Mouse (Mus musculus) yolk sac, embryonic 10.5 days (tissue): ENCODE data around the gene 5830411N06Rik.

Experiments
- DNase-seq: peaks from one replicate; pipeline ENCODE4 v3.0.0-alpha.2; 2017; ENCODE audit warnings: low spot score

The 5830411N06Rik gene

GRCm38 (mm10) chr7:140247216-140247615 lies at the start of gene 5830411N06Rik:
5830411N06Rik (plus strand) TSS chr7:140247284.
- DNase-seq: no peak

- no peak for DNase-seq
These were observed 46.0 kb upstream of the 5830411N06Rik start for GRCm38 (mm10) chr7:140201090-140201489.

- no peak for DNase-seq
These were observed 41.2 kb upstream of the 5830411N06Rik start, which contains the start of gene Olfr524 for GRCm38 (mm10) chr7:140205864-140206263. Olfr524 (minus strand) TSS chr7:140205964.

- DNase-seq: no peak
These were observed 40.2 kb upstream of the 5830411N06Rik start for GRCm38 (mm10) chr7:140206904-140207303.

DNA sequence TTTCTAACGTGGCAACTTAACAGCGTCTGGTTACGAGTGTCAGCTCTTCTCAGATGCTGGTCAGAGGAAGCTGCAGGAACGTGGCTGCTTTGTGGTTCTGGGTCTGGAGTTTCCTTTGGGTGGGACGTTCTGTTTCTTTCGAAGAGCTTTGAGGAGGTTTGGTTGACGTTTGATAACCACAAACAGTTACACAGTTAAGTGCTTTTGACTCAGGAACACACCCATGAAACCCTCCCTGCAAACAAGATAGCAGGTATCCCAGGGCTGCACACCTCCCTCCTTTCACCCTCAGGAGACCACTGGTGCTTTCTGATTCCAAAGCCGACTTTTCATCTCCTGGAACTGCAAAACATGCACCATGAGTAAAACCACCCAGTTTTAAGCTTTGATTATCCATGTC lies 38.9 kb upstream of the 5830411N06Rik start:
- DNase-seq: no peak

GRCm38 (mm10) chr7:140208677-140209076 lies 38.4 kb upstream of the 5830411N06Rik start:
- DNase-seq: no peak

GRCm38 (mm10) chr7:140213841-140214240 lies 33.2 kb upstream of the 5830411N06Rik start:
- DNase-seq: no peak

DNA sequence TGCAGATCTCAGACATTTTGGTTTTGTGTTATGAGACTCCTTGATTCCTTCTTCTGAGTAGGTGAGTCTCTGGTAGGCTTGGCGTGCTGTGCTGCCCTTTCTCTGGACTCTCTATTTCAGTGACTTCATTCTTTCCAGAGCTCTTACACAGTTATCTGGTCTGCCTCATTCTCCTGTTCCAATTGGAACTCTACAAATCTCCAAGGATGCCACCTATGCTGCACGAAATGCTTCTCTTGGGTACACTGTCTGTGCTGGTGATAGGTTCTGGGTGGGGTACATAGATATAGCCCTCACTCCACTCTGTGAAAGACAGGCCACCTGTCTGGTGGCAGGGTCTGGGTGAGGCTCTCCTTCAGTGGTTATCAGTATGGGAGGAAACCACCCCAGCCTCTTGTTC lies 29.1 kb upstream of the 5830411N06Rik start, which contains the start of gene Cd163l1:
Gene Cd163l1, plus strand, starts transcription at position 301 of the 400 bp plus-strand sequence.
- no peak for DNase-seq

DNA sequence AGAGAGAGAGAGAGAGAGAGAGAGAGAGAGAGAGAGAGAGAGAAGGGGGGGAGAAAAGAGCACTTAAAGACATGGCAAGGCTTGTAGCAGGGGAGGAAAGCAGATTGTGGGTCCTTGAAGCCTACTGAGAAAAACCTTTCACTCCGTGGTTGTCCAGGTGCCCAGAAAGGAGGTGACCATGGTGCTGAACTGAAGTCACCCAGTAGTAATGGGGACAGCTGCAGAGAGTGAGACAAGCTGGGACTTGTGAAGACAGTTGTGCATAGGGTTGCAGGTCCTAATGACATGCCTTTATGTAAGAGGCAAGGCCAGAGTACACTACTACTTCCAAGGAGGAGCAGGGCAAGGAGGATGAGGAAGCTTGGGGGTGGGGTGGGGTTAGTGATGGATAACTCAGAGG lies 27.8 kb upstream of the 5830411N06Rik start:
- no peak for DNase-seq

GRCm38 (mm10) chr7:140220375-140220774 lies 26.7 kb upstream of the 5830411N06Rik start:
- DNase-seq: no peak

GRCm38 (mm10) chr7:140224209-140224608 lies 22.9 kb upstream of the 5830411N06Rik start:
- DNase-seq: no peak

DNA sequence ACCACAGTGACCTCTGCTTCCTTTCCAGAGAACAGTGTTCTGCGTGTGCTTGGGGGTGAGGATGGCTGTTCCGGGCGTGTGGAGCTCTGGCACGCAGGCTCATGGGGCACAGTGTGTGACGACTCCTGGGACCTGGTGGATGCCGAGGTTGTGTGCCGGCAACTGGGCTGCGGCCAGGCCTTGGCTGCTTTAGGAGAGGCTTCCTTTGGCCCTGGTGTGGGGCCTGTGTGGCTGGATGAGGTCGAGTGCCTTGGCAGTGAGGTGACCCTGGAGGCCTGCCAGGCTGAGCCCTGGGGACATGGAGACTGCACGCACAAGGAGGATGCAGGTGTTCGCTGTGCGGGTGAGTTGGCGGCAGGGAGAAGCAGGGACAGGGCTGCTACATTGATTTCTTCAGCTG lies 18.6 kb upstream of the 5830411N06Rik start:
- no peak for DNase-seq

DNA sequence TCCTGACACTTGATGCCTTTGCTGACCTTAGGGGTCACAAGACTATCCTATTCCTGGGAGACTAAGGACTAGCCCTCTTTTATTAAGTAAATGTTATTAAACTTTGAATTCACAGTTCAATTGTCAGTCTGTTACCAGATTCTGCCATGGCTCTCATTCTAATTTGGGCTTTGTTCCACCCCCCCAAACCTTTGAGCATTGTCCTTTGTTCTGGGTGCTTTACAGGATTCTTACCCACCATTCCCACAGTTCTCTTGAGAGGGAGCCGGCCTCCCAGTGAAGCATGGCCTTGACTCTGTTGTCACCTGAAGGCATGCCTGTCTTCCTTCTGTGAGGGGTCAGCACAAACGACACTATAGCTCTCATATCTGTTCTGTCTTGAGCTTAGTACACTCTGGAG lies 16.1 kb upstream of the 5830411N06Rik start:
- no peak for DNase-seq

DNA sequence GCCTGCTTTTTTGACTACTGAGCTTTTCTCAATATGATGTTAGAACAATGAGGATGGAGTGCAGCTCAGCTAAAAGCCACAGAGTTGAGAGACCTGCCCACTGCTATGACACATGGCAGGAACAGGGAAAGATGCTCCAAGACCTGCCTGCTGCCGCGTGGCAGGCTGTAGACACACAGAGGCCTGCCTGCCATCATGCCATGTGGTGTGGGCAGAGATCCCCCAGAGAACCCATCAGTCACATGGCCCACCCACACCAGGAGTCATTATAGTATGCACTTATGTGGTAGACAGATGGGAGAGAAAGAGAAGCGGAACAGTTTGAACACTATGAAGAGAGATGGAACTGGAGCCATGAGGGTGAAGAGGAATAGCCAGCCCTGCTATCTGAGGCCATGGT lies 13.4 kb upstream of the 5830411N06Rik start:
- no peak for DNase-seq

DNA sequence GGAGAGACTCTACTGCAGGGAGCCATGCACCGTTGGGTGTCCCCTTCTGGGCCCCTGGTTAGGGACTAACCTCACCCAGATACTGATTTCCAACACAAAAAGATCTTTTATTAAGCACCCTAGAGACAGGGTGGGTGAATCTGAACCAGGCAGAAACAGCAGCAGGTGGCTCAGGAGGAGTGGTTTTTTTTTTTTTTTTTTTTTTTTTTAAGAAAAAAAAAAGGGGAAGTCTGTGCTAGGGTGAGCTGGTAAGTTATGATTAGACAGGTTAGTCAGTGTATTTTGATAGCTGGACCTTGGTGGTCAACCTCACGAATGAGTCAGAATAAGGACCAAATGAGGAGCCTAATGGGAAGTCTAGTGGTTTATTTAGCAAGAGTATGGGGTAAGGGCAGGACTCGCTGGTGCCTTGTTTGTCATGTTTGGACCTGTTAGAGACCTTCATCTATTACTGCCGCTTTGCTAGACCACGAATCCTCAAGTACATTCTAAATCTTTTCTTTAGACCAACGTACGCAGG lies 6.8 kb downstream of the 5830411N06Rik start:
- no peak for DNase-seq

DNA sequence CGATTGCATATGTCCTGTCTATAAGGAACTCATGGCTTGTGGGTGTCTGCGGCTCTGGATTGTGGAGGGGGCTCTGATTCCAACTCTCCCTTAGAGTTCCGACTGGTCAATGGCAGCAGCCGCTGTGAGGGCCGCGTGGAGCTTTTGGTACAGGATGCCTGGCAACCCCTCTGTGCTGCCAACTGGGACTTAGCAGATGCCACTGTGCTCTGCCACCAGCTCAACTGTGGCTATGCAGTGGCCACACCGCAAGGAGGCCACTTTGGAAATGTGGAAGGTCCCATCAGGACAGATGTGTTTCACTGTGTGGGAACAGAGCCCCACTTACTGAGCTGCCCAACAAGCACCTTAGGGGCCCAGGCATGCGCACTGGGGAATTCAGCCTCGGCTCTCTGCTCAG lies 48.7 kb downstream of the 5830411N06Rik start:
- no peak for DNase-seq

- no peak for DNase-seq
These were observed 49.8 kb downstream of the 5830411N06Rik start for GRCm38 (mm10) chr7:140296876-140297275.

DNA sequence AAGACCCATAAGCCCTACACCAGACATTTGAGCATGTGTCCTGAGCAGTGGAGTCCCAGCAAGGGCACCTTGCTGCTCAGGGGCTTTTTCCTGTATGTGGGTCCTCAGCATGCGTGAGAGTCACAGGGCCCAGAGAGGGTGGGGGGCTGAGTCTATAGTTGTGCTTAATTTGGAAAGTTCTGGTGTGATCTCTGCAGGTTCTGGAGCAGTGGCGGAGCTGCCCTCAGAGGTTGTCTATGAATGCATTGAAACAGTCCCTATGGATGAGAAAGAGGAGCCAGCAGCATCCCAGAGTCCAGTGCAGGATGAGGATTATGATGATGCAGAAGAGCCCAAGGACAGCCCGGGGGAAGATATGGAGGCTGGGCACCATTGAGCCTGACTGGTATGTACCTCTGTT lies 52.3 kb downstream of the 5830411N06Rik start:
- DNase-seq: no peak

GRCm38 (mm10) chr7:140319861-140320385 lies 72.8 kb downstream of the 5830411N06Rik start:
- DNase-seq: no peak

DNA sequence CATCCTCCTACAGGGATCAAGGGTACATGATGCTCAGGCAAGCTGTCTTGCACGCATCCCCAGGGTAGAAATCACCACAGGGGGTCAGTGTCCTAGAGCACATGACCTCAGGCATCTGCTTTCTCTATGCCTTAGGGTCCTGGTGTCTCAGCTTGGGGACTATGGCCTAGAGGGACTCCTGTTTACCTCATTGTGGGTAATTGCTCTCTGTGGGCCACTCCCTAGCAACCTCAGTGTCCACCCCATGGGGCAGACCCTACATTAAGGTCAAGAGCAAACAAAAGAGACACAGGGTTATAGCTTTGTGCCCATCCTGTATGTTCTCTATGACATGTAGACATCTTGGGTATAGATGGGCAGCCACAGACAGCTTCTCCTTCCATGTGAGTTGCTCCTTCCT lies 73.5 kb downstream of the 5830411N06Rik start, which contains the start of gene Olfr525:
Gene Olfr525, plus strand, starts transcription at position 301 of the 400 bp plus-strand sequence.
- no peak for DNase-seq

GRCm38 (mm10) chr7:140321135-140321534 lies 74.1 kb downstream of the 5830411N06Rik start:
- no peak for DNase-seq

DNA sequence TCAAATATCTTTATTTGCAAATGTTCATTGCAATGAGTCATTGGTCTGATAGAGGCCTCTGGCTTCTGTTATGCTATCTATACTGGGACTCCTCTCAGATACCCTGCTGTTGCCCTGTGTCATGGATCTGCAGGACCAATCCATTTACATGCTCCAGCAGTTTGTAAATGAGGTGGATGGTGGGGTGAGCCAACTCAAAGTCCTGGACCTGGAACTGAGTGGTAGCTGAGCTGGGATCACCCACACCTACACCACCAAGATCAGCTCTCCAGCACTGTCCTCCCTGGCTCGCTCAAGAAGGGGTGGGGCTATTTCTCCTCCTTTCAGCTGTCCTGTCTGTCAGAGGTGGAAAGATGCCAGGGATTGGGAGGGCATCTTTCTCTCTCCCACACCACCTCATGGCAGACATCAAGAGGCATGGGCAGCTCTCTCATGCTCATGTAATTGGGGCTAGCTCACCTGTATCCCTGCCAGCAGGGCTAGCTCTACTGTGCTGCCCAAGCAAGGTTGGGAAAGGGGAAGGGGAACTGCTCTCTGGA lies 82.8 kb downstream of the 5830411N06Rik start:
- no peak for DNase-seq

DNA sequence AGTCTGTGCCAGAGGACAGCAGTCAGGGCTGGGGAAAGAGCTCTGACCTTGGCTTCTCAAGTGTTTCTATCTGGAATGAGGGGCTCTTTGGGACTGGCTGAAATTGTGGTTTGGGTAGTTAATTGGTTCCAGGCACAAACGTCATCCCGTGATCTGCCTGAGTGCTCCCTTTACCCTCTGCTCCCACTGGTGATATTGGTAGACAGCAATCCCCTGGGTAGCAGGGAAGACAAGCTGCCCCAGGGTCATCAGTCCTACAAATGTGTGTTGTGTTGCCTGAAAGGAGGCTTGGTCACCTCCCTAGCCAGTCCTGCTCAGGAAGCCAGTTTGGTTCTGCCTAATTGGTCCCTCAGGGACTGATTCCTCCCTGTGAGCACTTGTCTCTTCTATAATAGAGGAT lies 86.6 kb downstream of the 5830411N06Rik start, which contains the start of gene Olfr527:
Gene Olfr527, plus strand, starts transcription at position 301 of the 400 bp plus-strand sequence.
- no peak for DNase-seq
